Mouse (Mus musculus): Measurements from ENCODE around the gene Olfr723.
"Not testable (repeated sequence)": the region's sequence is repeated elsewhere in the genome, so short reads cannot be mapped to it uniquely, and the experiment has no call there.

- TF ChIP-seq CEBPB (IDR thresholded peaks at IDR 0.05; ENCODE audit: insufficient read depth, poor library complexity, severe bottlenecking); TCF12 (IDR thresholded peaks at IDR 0.05; ENCODE audit: insufficient read depth, poor library complexity, severe bottlenecking); TCF3 (IDR thresholded peaks at IDR 0.05; ENCODE audit: insufficient read length, low read depth); MYOG (IDR thresholded peaks at IDR 0.05; ENCODE audit: control insufficient read depth in 1 of 3, insufficient read depth in 1 of 3, insufficient read length in 2 of 3, low read depth in 2 of 3); E2F4 (IDR thresholded peaks at IDR 0.05; ENCODE audit: insufficient read depth); SRF (IDR thresholded peaks at IDR 0.05; ENCODE audit: control insufficient read depth, insufficient read length, low read depth): not testable (repeated sequence)
These were observed at the start of gene Olfr723 for GRCm38 (mm10) chr14:49931687-49932086.
